Mouse (Mus musculus) ES-CJ7 (cell line): ENCODE data around the gene Esr1.
"Not testable (repeated sequence)": the region's sequence is repeated elsewhere in the genome, so short reads cannot be mapped to it uniquely, and the experiment has no call there.

Experiments
- DNase-seq: peaks from one replicate; pipeline ENCODE4 v3.0.0; 2011; ENCODE audit warnings: low read depth, low spot score

Esr1 gene

DNA sequence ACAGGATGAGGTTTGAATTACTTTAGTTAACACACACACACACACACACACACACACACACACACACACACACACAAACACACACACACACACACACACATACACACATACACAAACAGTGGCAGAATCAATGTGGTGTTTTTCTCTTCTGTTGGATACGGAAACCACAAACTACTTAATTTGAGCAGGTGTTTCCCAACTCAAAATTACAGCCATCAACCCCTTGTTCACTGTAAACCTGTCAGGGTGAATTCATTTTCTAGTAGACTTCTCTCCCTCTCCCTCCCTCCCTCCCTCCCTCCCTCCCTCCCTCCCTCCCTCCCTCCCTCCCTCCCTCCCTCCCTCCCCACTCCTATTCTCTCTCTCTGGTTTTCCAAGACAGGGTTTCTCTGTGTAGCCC, 8.0 kb downstream of the Esr1 start:
- not testable (repeated sequence) for DNase-seq

DNA sequence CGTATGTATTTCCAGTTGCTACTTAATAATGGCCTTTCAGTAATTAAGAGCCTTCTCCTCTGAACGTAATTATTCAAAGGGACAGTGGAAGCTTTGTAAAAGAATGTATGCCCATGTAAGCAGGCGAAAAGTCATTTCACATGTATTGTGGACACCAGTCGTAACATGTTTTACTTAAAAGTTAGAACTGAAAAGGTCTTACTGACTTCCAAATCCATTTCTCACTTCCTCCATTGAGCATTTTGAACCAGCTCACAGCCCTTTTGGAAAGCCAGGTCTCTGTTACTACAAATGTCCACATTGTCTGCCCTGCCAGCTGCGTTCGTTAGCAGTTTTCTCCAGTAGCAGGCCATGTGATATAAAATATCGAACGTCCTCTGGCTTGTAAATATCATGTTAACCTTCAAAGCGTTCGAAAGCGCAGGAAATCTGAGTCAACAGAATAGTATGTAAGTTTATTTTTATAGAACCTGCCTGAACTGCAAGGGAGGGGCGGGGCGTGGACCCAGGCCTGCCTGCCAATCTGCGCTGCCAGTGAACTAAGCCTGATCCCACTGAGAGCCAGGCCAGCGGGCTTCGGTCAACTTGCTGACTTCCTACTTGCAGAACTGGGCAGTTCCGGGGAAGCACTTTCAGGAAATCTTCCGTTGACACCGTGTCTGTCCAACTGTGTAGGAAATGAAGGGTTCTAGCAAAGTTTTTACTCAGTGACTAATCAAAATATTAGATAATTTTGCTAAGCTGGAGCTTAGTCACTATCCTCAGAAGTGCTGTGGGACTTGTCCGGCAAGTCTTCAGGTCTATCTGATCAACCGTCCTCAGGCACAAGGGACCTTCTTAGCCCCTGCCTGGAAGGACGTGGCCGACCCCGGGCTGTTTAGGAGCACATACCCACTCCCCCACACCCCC, 9.5 kb downstream of the Esr1 start:
- no peak for DNase-seq

GRCm38 (mm10) chr10:4621505-4621815, 10.1 kb downstream of the Esr1 start:
- DNase-seq, result no peak

DNA sequence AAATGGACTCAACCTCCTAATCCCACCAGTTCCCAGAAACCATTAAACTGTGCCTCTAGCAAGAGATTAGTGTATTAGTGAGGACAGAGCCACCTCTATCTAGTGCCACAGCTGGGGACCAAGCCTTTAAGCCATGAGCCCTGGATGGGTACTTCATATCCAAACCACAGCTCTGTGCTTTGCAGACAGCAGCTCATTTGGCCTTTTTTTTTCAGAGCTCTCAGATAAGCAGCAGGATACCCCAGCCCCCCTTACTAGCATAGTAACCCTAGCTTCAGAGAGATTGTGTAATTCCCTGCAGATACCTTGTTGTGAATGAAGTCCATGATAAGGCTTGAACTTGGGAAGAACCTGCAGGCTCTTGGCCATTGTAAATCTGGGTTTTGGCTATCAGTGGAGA, 11.9 kb downstream of the Esr1 start:
- no peak for DNase-seq

GRCm38 (mm10) chr10:4624581-4624980, 13.2 kb downstream of the Esr1 start:
- DNase-seq, result no peak

- no peak for DNase-seq
Measured at GRCm38 (mm10) chr10:4625300-4625699, 13.9 kb downstream of the Esr1 start.

DNA sequence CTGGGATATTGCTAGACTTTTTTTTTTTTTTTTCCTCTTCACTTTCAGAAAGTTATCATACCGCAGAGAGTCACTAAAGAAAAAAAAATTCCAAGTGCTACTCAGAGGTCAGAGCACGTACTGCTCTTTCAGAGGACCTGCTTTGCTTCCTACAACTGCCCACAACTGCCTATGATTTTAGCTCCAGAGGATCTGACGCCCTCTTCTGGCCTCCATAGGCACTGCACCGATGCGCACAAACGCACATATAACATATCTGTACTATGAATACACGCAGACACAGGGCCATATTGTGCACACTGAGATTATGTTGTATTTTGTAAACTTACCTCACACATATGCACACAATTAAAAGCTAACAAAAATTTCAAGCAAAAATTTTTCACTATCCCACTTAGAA, 15.0 kb downstream of the Esr1 start:
- peak; percentile 43 for DNase-seq

DNA sequence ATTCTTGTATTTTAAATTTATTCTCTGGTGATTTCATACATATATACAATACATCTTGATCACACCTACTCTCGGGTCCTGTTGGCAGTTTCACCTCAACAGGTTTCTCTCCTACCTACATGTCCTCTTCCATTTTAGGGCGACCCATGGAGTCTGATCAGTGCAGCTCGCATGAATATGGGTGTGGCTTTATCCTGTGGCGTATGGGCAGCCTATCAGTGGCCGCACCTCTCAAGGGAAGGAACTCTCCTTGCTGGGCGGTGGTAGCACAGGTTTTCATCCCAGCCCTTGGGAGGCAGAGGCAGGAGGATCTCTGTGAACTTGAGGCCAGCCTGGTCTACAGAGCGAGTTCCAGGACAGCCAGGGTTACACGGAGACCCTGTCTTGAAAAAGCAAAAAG, 15.6 kb downstream of the Esr1 start:
- peak; percentile 11 for DNase-seq

DNA sequence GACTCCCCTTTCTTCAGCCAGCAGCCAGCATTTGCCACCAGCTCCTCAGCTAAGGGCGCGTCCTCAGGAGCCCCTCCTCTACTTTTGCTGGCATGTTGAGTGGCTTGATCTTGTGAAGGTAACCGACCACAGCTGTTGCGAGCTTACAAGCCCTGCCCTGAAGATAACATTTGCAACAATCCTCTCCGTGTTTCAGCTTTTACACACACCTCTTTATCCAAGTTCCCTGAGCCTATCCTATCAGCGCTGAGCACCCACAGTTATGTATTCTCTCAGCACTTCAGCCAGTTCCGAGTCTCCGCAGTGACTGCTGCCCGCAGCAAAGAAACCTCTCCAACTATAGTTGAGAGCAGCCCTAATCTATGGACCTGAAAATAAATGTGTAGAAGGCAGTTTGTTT, 16.0 kb downstream of the Esr1 start:
- no peak for DNase-seq

GRCm38 (mm10) chr10:4629314-4629713, 17.9 kb downstream of the Esr1 start:
- no peak for DNase-seq

DNA sequence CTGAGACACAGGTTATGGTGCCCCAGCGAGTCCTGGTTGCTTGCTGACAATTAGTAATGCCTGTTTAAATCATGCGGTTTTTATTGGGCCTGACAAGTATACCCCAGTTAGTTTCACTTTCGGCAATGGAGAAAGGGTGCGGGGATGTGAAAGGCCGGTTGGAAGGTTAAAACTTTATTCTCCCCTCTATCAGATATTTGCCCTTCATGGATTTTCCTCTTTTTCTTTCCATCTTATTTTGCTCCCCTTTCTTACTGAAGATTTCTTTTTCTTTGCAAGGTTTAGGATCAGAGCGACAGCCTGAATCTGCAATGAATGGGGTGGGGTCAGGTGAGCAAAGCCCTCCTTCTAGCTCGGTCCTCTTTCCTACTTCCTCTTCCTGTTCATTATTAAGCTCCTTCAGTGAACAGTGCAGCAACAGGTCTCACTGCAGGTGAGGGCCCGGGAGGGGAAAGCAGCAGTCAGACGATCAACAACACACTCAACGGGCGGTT, 20.9 kb downstream of the Esr1 start:
- DNase-seq, result no peak

- DNase-seq, result no peak
Measured at GRCm38 (mm10) chr10:4633287-4634030, 22.1 kb downstream of the Esr1 start.

DNA sequence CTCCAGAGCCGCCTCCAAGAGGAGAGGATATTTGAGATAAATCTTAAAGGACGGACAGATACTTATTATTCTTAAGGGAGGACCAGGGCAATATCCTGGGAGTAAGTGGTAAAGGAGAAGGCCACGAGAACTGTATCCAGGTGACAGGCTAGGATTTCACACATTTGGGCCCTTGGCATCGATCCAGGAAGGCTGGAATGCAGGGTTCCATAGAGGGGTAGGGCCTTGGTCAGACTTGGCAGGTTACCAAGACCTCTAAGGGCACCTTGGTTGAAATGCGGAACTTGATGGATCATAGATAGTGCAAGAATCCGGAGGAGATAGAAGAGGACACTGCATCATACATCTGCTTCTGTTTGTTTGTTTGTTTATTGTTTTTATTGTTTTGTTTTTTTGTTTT, 24.3 kb downstream of the Esr1 start:
- peak; percentile 20 for DNase-seq

DNA sequence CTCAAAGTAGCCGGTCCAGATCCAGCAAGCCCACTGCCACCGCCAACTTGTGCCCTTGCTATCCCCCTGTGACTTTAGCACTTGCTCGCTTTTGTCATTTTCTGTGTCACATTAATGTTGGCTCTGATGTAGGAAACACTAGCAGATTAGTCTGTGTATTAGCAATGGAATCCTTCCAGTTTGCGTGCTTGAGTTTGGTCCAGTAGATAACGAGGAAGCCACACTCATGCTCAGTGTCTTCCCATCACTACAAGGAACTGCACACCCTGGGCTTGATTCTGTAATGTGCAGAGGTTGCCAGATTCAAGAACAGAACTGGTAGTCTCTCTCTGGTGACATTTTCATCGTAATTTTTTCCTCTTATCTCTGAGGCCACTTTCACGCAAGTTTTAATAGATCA, 34.7 kb downstream of the Esr1 start:
- no peak for DNase-seq

DNA sequence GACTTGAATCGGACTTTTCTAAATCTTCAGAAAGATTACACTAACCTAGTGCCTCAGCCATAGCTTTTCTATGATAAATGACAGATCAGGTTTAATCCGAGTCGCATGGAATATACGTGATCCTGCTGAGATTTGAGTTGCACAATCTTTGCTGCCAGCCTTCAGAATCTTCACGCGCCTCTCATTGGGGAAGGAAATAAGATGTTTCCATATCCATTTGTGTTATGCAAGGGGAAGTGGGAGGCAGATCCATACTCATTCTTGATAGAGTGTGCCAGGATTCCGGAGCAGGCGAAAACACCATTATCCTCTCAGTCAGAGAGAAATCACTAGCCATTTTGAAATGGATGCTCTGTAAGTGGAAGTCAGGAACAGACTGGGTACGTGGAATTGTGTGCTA, 35.5 kb downstream of the Esr1 start:
- no peak for DNase-seq

- no peak for DNase-seq
Measured at GRCm38 (mm10) chr10:4665380-4665779, 54.0 kb downstream of the Esr1 start.

- no peak for DNase-seq
Measured at GRCm38 (mm10) chr10:4667006-4667405, 55.6 kb downstream of the Esr1 start.

DNA sequence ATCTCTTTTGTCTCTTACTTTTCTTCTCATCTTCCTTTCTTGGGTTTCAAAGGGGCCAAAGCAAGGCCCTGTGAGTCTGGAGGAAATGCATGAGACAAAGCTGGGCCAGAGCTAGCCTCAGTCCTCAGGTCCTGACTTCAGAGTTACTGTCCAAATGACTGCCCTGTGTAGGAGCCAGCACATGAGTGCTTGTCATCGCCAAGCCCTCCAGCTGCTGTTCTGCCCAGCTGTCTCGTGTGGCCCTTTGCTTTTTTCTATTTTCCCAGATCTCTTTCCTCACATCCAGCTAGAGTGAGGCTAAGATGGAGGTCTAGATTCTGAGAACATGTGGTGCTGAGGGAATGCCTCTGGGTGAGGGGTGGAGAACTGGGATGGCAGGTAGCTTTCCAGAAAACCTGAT, 58.7 kb downstream of the Esr1 start:
- DNase-seq, result no peak

DNA sequence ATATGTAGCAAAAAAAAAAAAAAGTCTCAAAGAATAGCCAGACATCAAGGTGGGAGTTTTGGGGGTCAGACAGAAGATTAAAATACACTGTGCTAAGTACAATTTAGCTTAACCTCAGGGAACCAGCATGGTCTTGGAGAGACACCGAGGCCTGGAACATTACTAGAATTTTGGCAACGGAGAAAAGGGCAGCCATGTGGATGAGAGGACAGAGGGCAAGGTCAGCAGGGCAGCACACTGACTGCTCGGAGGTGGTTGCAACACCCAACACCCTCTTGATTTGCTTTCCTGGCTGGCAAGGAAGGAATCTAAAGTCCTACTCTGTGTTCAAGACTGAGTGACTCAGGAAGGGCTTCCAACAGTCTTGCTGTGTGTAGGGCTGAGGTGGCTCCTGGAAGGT, 60.5 kb downstream of the Esr1 start:
- DNase-seq, result no peak

DNA sequence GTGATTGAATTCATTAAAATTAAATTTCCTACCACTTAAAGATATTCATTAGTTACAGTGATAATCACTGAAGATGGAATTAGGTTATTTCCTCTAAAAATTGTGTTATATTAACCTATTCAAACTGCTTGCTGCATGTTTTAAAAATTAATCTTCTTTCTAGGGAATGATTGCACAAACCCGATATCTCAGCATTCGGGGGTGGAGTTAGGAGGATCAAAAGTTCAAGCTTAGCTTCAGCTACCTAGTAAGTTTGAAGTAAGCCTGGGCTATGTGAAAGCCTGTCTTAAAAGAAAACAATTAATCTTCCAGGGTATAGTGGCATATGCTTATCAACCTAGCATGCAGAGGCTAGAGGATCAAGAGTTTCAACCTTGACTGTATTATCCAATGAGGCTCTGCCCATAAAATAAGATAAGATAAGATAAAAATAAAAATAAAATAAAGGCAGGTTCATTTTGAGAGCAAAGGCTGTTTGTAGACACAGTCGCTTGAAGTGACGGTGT, 62.0 kb downstream of the Esr1 start:
- no peak for DNase-seq

- not testable (repeated sequence) for DNase-seq
Measured at GRCm38 (mm10) chr10:4674983-4675592, 63.7 kb downstream of the Esr1 start.

GRCm38 (mm10) chr10:4683106-4683505, 71.7 kb downstream of the Esr1 start:
- DNase-seq, result no peak
